Mouse (Mus musculus): ENCODE results near the gene Galr3. TPM values are rescaled to one million over a fixed set of nuclear protein-coding genes. Genes with fewer than 3 reads are reported as not detected.

The Galr3 gene
- polyA plus RNA-seq, 1 experiment from 2014 or later = not detected

GRCm38 (mm10) chr15:79052366-79052765 is 10.7 kb downstream of the Galr3 start:
- ATAC-seq (replicated peaks; ENCODE audit: insufficient number of reproducible peaks, low FRiP score, low TSS enrichment) = no peak
- Histone ChIP-seq H3K4me3 (ENCODE audit: low read depth, low read length) (no peak overlapping the region), H3K4me1 (ENCODE audit: control insufficient read depth, insufficient read depth, low read length) (no peaks in the 10 kb centered on the region), H3K9me3 (replicated peaks; ENCODE audit: control insufficient read depth, low read length) (no peaks in the 10 kb centered on the region), H3K27me3 (ENCODE audit: control insufficient read depth, insufficient read depth, low read length) (no peaks in the 10 kb centered on the region), H3K36me3 (ENCODE audit: control insufficient read depth, insufficient read depth, low read length) (peaks cover 32% of the 10 kb centered on the region), H3K27ac (ENCODE audit: low read depth, low read length) (no peak overlapping the region), H3K9ac (ENCODE audit: low read depth, low read length) (no peak overlapping the region), H3K4me2 (no peak overlapping the region)
- WGBS (ENCODE audit: insufficient replicate concordance) = 79% methylated on average over 2 of the region's 2 CpGs

GRCm38 (mm10) chr15:79056601-79057000 is 14.9 kb downstream of the Galr3 start:
- no peaks in the 10 kb centered on the region for H3K27me3 ChIP-seq (ENCODE audit: control insufficient read depth, insufficient read depth, low read length)
- 86% methylated on average over 7 of the region's 7 CpGs for WGBS (ENCODE audit: insufficient replicate concordance)

GRCm38 (mm10) chr15:79057850-79058249 is 16.2 kb downstream of the Galr3 start:
- Histone ChIP-seq H3K9me3 (replicated peaks; ENCODE audit: control insufficient read depth, low read length) (no peaks in the 10 kb centered on the region), H3K4me1 (ENCODE audit: control insufficient read depth, insufficient read depth, low read length) (peaks cover 7% of the 10 kb centered on the region; the same call in 1 of the 2 replicates), H3K9ac (ENCODE audit: low read depth, low read length) (no peak overlapping the region), H3K4me3 (ENCODE audit: low read depth, low read length) (no peak overlapping the region), H3K4me2 (no peak overlapping the region), H3K27me3 (ENCODE audit: control insufficient read depth, insufficient read depth, low read length) (no peaks in the 10 kb centered on the region), H3K36me3 (ENCODE audit: control insufficient read depth, insufficient read depth, low read length) (peaks cover 49% of the 10 kb centered on the region), H3K27ac (ENCODE audit: low read depth, low read length) (no peak overlapping the region)
- 68% methylated on average over 6 of the region's 6 CpGs for WGBS (ENCODE audit: insufficient replicate concordance)
- no peak for ATAC-seq (replicated peaks; ENCODE audit: insufficient number of reproducible peaks, low FRiP score, low TSS enrichment)

More at GRCm38 (mm10) chr15:79056601-79057000, 14.9 kb downstream of the Galr3 start:
- Histone ChIP-seq H3K4me3 (ENCODE audit: low read depth, low read length) (no peak overlapping the region), H3K9ac (ENCODE audit: low read depth, low read length) (no peak overlapping the region), H3K36me3 (ENCODE audit: control insufficient read depth, insufficient read depth, low read length) (peaks cover 49% of the 10 kb centered on the region), H3K27ac (ENCODE audit: low read depth, low read length) (no peak overlapping the region), H3K9me3 (replicated peaks; ENCODE audit: control insufficient read depth, low read length) (no peaks in the 10 kb centered on the region), H3K4me1 (ENCODE audit: control insufficient read depth, insufficient read depth, low read length) (peaks cover 2% of the 10 kb centered on the region; the same call in 1 of the 2 replicates), H3K4me2 (no peak overlapping the region)
- ATAC-seq (replicated peaks; ENCODE audit: insufficient number of reproducible peaks, low FRiP score, low TSS enrichment) = no peak

GRCm38 (mm10) chr15:79060887-79061565 is 19.3 kb downstream of the Galr3 start:
- ATAC-seq (replicated peaks; ENCODE audit: insufficient number of reproducible peaks, low FRiP score, low TSS enrichment) = no peak
- Histone ChIP-seq H3K9me3 (replicated peaks; ENCODE audit: control insufficient read depth, low read length) (no peaks in the 10 kb centered on the region), H3K27me3 (ENCODE audit: control insufficient read depth, insufficient read depth, low read length) (no peaks in the 10 kb centered on the region), H3K36me3 (ENCODE audit: control insufficient read depth, insufficient read depth, low read length) (peaks cover 26% of the 10 kb centered on the region), H3K4me3 (ENCODE audit: low read depth, low read length) (peak overlapping the region; percentile 81; the same call in 1 of the 2 replicates), H3K4me2 (peak overlapping the region; percentile 84; the same call in 1 of the 2 replicates), H3K4me1 (ENCODE audit: control insufficient read depth, insufficient read depth, low read length) (peaks cover 9% of the 10 kb centered on the region; the same call in 1 of the 2 replicates), H3K9ac (ENCODE audit: low read depth, low read length) (0 out of 2 replicates have a peak overlapping the region, but pooled peaks have one; percentile 3), H3K27ac (ENCODE audit: low read depth, low read length) (no peak overlapping the region)
- WGBS (ENCODE audit: insufficient replicate concordance) = 73% methylated on average over 14 of the region's 14 CpGs

- peak within 1 kb of the TSS; percentile 69 for H3K27ac ChIP-seq (ENCODE audit: low read depth, low read length)
- H3K9ac ChIP-seq (ENCODE audit: low read depth, low read length) = peak within 1 kb of the TSS; percentile 82
- ATAC-seq (replicated peaks; ENCODE audit: insufficient number of reproducible peaks, low FRiP score, low TSS enrichment) = peak; percentile 99
- no peaks in the 10 kb centered on the region for H3K27me3 ChIP-seq (ENCODE audit: control insufficient read depth, insufficient read depth, low read length)
- H3K4me2 ChIP-seq = peak within 1 kb of the TSS; percentile 84
- peaks cover 15% of the 10 kb centered on the region for H3K36me3 ChIP-seq (ENCODE audit: control insufficient read depth, insufficient read depth, low read length)
- H3K9me3 ChIP-seq (replicated peaks; ENCODE audit: control insufficient read depth, low read length) = no peaks in the 10 kb centered on the region
- peak within 1 kb of the TSS; percentile 81 for H3K4me3 ChIP-seq (ENCODE audit: low read depth, low read length)
- under 1% methylated on average over 80 of the region's 80 CpGs for WGBS (ENCODE audit: insufficient replicate concordance)
- H3K4me1 ChIP-seq (ENCODE audit: control insufficient read depth, insufficient read depth, low read length) = peaks cover 9% of the 10 kb centered on the region; the same call in 1 of the 2 replicates
Observed at GRCm38 (mm10) chr15:79062376-79063159, 20.9 kb downstream of the Galr3 start, which contains the start of gene Ankrd54. Gene Ankrd54, minus strand, starts transcription at chr15:79062893.

GRCm38 (mm10) chr15:79063160-79063740 is 21.6 kb downstream of the Galr3 start:
- Histone ChIP-seq H3K27ac (ENCODE audit: low read depth, low read length) (no peak overlapping the region), H3K9me3 (replicated peaks; ENCODE audit: control insufficient read depth, low read length) (no peaks in the 10 kb centered on the region), H3K9ac (ENCODE audit: low read depth, low read length) (peak overlapping the region; percentile 64), H3K4me2 (peak overlapping the region; percentile 64), H3K27me3 (ENCODE audit: control insufficient read depth, insufficient read depth, low read length) (no peaks in the 10 kb centered on the region), H3K36me3 (ENCODE audit: control insufficient read depth, insufficient read depth, low read length) (peaks cover 10% of the 10 kb centered on the region), H3K4me1 (ENCODE audit: control insufficient read depth, insufficient read depth, low read length) (peaks cover 9% of the 10 kb centered on the region; the same call in 1 of the 2 replicates), H3K4me3 (ENCODE audit: low read depth, low read length) (peak overlapping the region; percentile 29)
- WGBS (ENCODE audit: insufficient replicate concordance) = 11% methylated on average over 14 of the region's 14 CpGs
- no peak for ATAC-seq (replicated peaks; ENCODE audit: insufficient number of reproducible peaks, low FRiP score, low TSS enrichment)

GRCm38 (mm10) chr15:79065086-79065770 is 23.5 kb downstream of the Galr3 start:
- Histone ChIP-seq H3K27me3 (ENCODE audit: control insufficient read depth, insufficient read depth, low read length) (no peaks in the 10 kb centered on the region), H3K27ac (ENCODE audit: low read depth, low read length) (no peak overlapping the region), H3K4me2 (no peak overlapping the region), H3K36me3 (ENCODE audit: control insufficient read depth, insufficient read depth, low read length) (no peaks in the 10 kb centered on the region; the same call in 1 of the 2 replicates), H3K9ac (ENCODE audit: low read depth, low read length) (no peak overlapping the region), H3K4me3 (ENCODE audit: low read depth, low read length) (no peak overlapping the region), H3K4me1 (ENCODE audit: control insufficient read depth, insufficient read depth, low read length) (peaks cover 13% of the 10 kb centered on the region; the same call in 1 of the 2 replicates), H3K9me3 (replicated peaks; ENCODE audit: control insufficient read depth, low read length) (no peaks in the 10 kb centered on the region)
- no peak for ATAC-seq (replicated peaks; ENCODE audit: insufficient number of reproducible peaks, low FRiP score, low TSS enrichment)
- 60% methylated on average over 8 of the region's 8 CpGs for WGBS (ENCODE audit: insufficient replicate concordance)

GRCm38 (mm10) chr15:79066276-79066675 is 24.6 kb downstream of the Galr3 start:
- Histone ChIP-seq H3K4me3 (ENCODE audit: low read depth, low read length) (no peak overlapping the region), H3K27ac (ENCODE audit: low read depth, low read length) (no peak overlapping the region), H3K4me2 (no peak overlapping the region), H3K9ac (ENCODE audit: low read depth, low read length) (no peak overlapping the region), H3K4me1 (ENCODE audit: control insufficient read depth, insufficient read depth, low read length) (peaks cover 13% of the 10 kb centered on the region; the same call in 1 of the 2 replicates), H3K36me3 (ENCODE audit: control insufficient read depth, insufficient read depth, low read length) (no peaks in the 10 kb centered on the region), H3K27me3 (ENCODE audit: control insufficient read depth, insufficient read depth, low read length) (no peaks in the 10 kb centered on the region), H3K9me3 (replicated peaks; ENCODE audit: control insufficient read depth, low read length) (no peaks in the 10 kb centered on the region)
- WGBS (ENCODE audit: insufficient replicate concordance) = 50% methylated on average over 2 of the region's 2 CpGs
- ATAC-seq (replicated peaks; ENCODE audit: insufficient number of reproducible peaks, low FRiP score, low TSS enrichment) = no peak
